Mouse (Mus musculus) thymus, postnatal 36 days (tissue): ENCODE measurements around the gene Olfr96.

ENCODE experiments used
- DNase-seq, 2 experiments: peaks; one replicate each; pipeline ENCODE4 v3.0.0; 2022; ENCODE audit warnings: mixed read lengths in 2 of 2

Gene Olfr96

DNA sequence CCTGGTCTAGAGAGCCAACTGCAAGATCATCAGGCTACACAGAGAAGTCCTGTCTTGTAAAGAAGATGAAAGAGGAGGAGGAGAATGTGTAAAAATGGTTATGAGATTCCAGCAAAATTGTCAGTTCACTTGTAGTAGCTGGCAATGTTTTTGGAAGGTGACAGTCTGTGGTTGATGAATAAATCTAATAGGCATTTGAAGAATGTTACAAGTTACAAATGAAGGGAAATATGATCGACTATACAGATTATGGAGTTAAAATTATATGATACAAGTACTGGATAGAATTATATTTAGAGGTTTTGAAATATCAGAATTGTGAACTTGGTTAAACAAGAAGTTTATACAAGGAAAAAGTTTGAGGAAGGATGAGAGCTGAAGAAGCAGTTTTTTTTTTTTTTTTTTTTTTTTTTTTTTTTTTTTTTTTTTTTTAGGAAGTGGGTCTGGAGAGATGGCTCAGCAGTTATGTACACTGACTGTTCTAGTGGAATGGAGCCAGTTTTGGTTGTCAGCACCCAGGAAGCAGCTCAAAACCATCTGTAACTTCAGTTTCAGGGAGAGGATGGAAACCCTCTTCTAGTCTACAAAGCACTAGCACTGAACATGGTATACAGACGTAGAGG lies 55.8 kb downstream of the Olfr96 start:
- no peak for DNase-seq
